9 mouse cellular contexts compared by ENCODE assay signal in genomic region chr2:32488679-32489078, GRCm38 (mm10). TPM values are rescaled to one million over a fixed set of nuclear protein-coding genes. Genes with fewer than 3 reads are reported as not detected.
DNase-seq lines count a peak whose midpoint lies in the region; ATAC-seq and TF ChIP-seq lines count a peak whose summit lies in the region.
"Had no signal": no experiment of that assay in that cellular context is flagged by ENCODE, and none has a peak within 500 bp of the region (broad histone marks: within the 10 kb centered on the region; RNA-seq: fewer than 3 reads in every experiment).

No protein-coding gene starts in this region.

- no peak overlapping the region for H3K27ac ChIP-seq in ES-E14 (ENCODE audit: insufficient read depth, low read depth, low read length, poor library complexity, severe bottlenecking)
- no peak overlapping the region for H3K27ac ChIP-seq in forebrain, embryonic 12.5 days
- no peak overlapping the region for H3K27ac ChIP-seq in lung, embryonic 15.5 days
- H3K27ac ChIP-seq: limb, embryonic 15.5 days had no signal

- no peaks in the 10 kb centered on the region for H3K36me3 ChIP-seq in ES-E14 (ENCODE audit: control insufficient read depth, insufficient read depth, low read length, poor library complexity, severe bottlenecking)
- no peaks in the 10 kb centered on the region for H3K36me3 ChIP-seq in forebrain, embryonic 12.5 days (replicated peaks)
- H3K36me3 ChIP-seq in lung, embryonic 15.5 days: no peaks in the 10 kb centered on the region
- H3K36me3 ChIP-seq: limb, embryonic 15.5 days had no signal

- no peak overlapping the region for H3K9ac ChIP-seq in ES-E14 (ENCODE audit: insufficient read depth, low read depth, low read length, poor library complexity, severe bottlenecking)
- no peak overlapping the region for H3K9ac ChIP-seq in forebrain, embryonic 12.5 days
- no peak overlapping the region for H3K9ac ChIP-seq in lung, embryonic 15.5 days
- H3K9ac ChIP-seq: limb, embryonic 15.5 days had no signal

- DNase-seq in ES-E14 (ENCODE audit: low read depth, low spot score): peak; percentile 95
- DNase-seq in c-Kit-positive CD71-negative TER-119-negative erythroid progenitor cells, embryonic 14.5 days (ENCODE audit: low read depth): peak; percentile 88
- peak; percentile 63 for DNase-seq in heart, postnatal 25 days (ENCODE audit: low spot score)
- peak; percentile 87 for DNase-seq in layer of hippocampus, adult 11-12 months (ENCODE audit: low spot score)
- DNase-seq in retina, adult 2 months (ENCODE audit: low read depth, low spot score): peak; percentile 64
- DNase-seq in thymus, postnatal 14 days: peak; percentile 88

- in situ Hi-C loops in ES-E14 (cut with MboI; ENCODE audit: low sequenced_read_pairs in 2 of 2, unreplicated experiment in 2 of 2): no loop called here

- WGBS in forebrain, embryonic 12.5 days: 1% methylated on average over 5 of the region's 5 CpGs
- WGBS in lung, embryonic 15.5 days: 1% methylated on average over 5 of the region's 5 CpGs

- peak overlapping the region in 1 of 2 experiments; percentile 41; a peak in 1 of 4 replicates for H3K4me3 ChIP-seq in ES-E14 (ENCODE audit: insufficient read depth in 1 of 2, low read depth in 1 of 2, low read length in 2 of 2, poor library complexity in 1 of 2, severe bottlenecking in 1 of 2)
- no peak overlapping the region for H3K4me3 ChIP-seq in forebrain, embryonic 12.5 days (replicated peaks)
- H3K4me3 ChIP-seq in lung, embryonic 15.5 days: no peak overlapping the region
- H3K4me3 ChIP-seq: limb, embryonic 15.5 days had no signal

- H3K4me1 ChIP-seq in ES-E14 (ENCODE audit: control insufficient read depth in 2 of 2, insufficient read depth in 2 of 2, low read length in 2 of 2, poor library complexity in 1 of 2): peaks cover 0 to 14% of the 10 kb centered on the region in 2 experiments; a peak in 2 of 4 replicates
- H3K4me1 ChIP-seq in forebrain, embryonic 12.5 days: no peaks in the 10 kb centered on the region
- H3K4me1 ChIP-seq in lung, embryonic 15.5 days: 0 out of 2 replicates have a peak, but pooled peaks cover 7% of the 10 kb centered on the region

- ATAC-seq in forebrain, embryonic 12.5 days (ENCODE audit: low FRiP score): peak; percentile 66; the same call in 1 of the 2 replicates
- peak; percentile 55; the same call in 1 of the 2 replicates for ATAC-seq in lung, embryonic 15.5 days (ENCODE audit: borderline replicate concordance, extremely low read depth, low FRiP score, low TSS enrichment)

- no peaks in the 10 kb centered on the region for H3K27me3 ChIP-seq in forebrain, embryonic 12.5 days
- no peaks in the 10 kb centered on the region for H3K27me3 ChIP-seq in lung, embryonic 15.5 days
- H3K27me3 ChIP-seq: limb, embryonic 15.5 days had no signal

- H3K4me2 ChIP-seq in forebrain, embryonic 12.5 days: no peak overlapping the region
- no peak overlapping the region for H3K4me2 ChIP-seq in lung, embryonic 15.5 days
- H3K4me2 ChIP-seq: limb, embryonic 15.5 days had no signal

- H3K9me3 ChIP-seq in ES-E14 (ENCODE audit: control insufficient read depth, insufficient read depth, low read depth, low read length): no peaks in the 10 kb centered on the region
- no peaks in the 10 kb centered on the region for H3K9me3 ChIP-seq in forebrain, embryonic 12.5 days
- no peaks in the 10 kb centered on the region for H3K9me3 ChIP-seq in lung, embryonic 15.5 days
- H3K9me3 ChIP-seq: limb, embryonic 15.5 days had no signal

- intact Hi-C loops in heart, postnatal 25 days (cut with DNase I): loop anchor here (1.0 kb wide), 1 partner anchor 78 kb away; no protein-coding TSS in a partner anchor

TF ChIP-seq in ES-E14, 5 proteins besides CTCF, POLR2A, EP300 and RAD21:
- 0 out of 2 replicates have a peak, but pooled peaks have one; percentile 3 for TF ChIP-seq MAFK (IDR thresholded peaks at IDR 0.05; ENCODE audit: insufficient read depth, low read depth, low read length)
- TF ChIP-seq ZC3H11A (IDR thresholded peaks at IDR 0.05; ENCODE audit: borderline replicate concordance, low read depth, low read length): no peak
- TF ChIP-seq HCFC1 (IDR thresholded peaks at IDR 0.05; ENCODE audit: borderline replicate concordance, insufficient read depth, low read length): no peak
- TF ChIP-seq ZNF384 (IDR thresholded peaks at IDR 0.05; ENCODE audit: low read depth, low read length): 0 out of 2 replicates have a peak, but pooled peaks have one; percentile 23

RNA-seq across cellular contexts. Expression of gene Slc25a25, which starts 37.4 kb away (rescaled TPM):
- 22.1 and 23.4 TPM in 2 replicates for total RNA-seq in ES-E14 (2012; rRNA removed)
- 38.8 and 39.9 TPM in 2 replicates for polyA plus RNA-seq in forebrain, embryonic 12.5 days (2016; fragmentation: Nextera tagmentation; extraction: Ambion mirVana)
- total RNA-seq in heart, postnatal 25 days (2021): 1 to 10 TPM; 5.6 to 7.5 TPM
- 19.6 and 21.5 TPM in 2 replicates for polyA plus RNA-seq in lung, embryonic 15.5 days (2015; fragmentation: Nextera tagmentation; extraction: Ambion mirVana)

RNA-seq across cellular contexts. Expression of gene Naif1, which starts 38.4 kb away (rescaled TPM):
- total RNA-seq in ES-E14 (2012; rRNA removed): 2.1 and 2.5 TPM in 2 replicates
- 6.1 and 6.2 TPM in 2 replicates for polyA plus RNA-seq in forebrain, embryonic 12.5 days (2016; fragmentation: Nextera tagmentation; extraction: Ambion mirVana)
- 1 to 10 TPM; 3.4 to 4.2 TPM for total RNA-seq in heart, postnatal 25 days (2021)
- polyA plus RNA-seq in lung, embryonic 15.5 days (2015; fragmentation: Nextera tagmentation; extraction: Ambion mirVana): 6.6 and 7.1 TPM in 2 replicates

RNA-seq across cellular contexts. Expression of gene Fam102a, which starts 46.5 kb away (rescaled TPM):
- total RNA-seq in ES-E14 (2012; rRNA removed): 11.6 TPM in 2 replicates
- polyA plus RNA-seq in forebrain, embryonic 12.5 days (2016; fragmentation: Nextera tagmentation; extraction: Ambion mirVana): 8.7 and 9.6 TPM in 2 replicates
- 1 to 10 TPM; 7.8 to 9.2 TPM for total RNA-seq in heart, postnatal 25 days (2021)
- 12.3 and 12.6 TPM in 2 replicates for polyA plus RNA-seq in lung, embryonic 15.5 days (2015; fragmentation: Nextera tagmentation; extraction: Ambion mirVana)
